Mouse (Mus musculus): ENCODE measurements around the gene Mcu. TPM values are rescaled to one million over a fixed set of nuclear protein-coding genes. Genes with fewer than 3 reads are reported as not detected.

Gene Mcu
- polyA plus RNA-seq, 1 experiment from 2014 or later = 65.2 TPM

- no peak overlapping the region for H3K4me2 ChIP-seq (replicated peaks; ENCODE audit: low read depth)
- H3K36me3 ChIP-seq (ENCODE audit: control insufficient read depth, insufficient read depth) = no peaks in the 10 kb centered on the region
- TF ChIP-seq CTCF (IDR thresholded peaks at IDR 0.05; ENCODE audit: low read depth) = no peak
- no peaks in the 10 kb centered on the region for H3K27me3 ChIP-seq (replicated peaks; ENCODE audit: control insufficient read depth, insufficient read depth, low read length)
- no peak overlapping the region for H3K27ac ChIP-seq (ENCODE audit: low read depth, low read length)
- ATAC-seq = no peak
- no peaks in the 10 kb centered on the region for H3K9me3 ChIP-seq (ENCODE audit: control insufficient read depth)
- H3K4me1 ChIP-seq (replicated peaks; ENCODE audit: control insufficient read depth, insufficient read depth, low read length) = no peaks in the 10 kb centered on the region
- H3K9ac ChIP-seq (ENCODE audit: low read depth, low read length) = no peak overlapping the region
- WGBS = 75% methylated on average over 16 of the region's 16 CpGs
- no peak overlapping the region for H3K4me3 ChIP-seq (ENCODE audit: low read depth, low read length)
Measured at GRCm38 (mm10) chr10:59429448-59430135, 186.9 kb downstream of the Mcu start.

- no peaks in the 10 kb centered on the region for H3K27me3 ChIP-seq (replicated peaks; ENCODE audit: control insufficient read depth, insufficient read depth, low read length)
- H3K9ac ChIP-seq (ENCODE audit: low read depth, low read length) = no peak overlapping the region
- 60% methylated on average over 4 of the region's 4 CpGs for WGBS
- H3K27ac ChIP-seq (ENCODE audit: low read depth, low read length) = no peak overlapping the region
- H3K4me1 ChIP-seq (replicated peaks; ENCODE audit: control insufficient read depth, insufficient read depth, low read length) = no peaks in the 10 kb centered on the region
- no peaks in the 10 kb centered on the region for H3K9me3 ChIP-seq (ENCODE audit: control insufficient read depth)
- H3K4me2 ChIP-seq (replicated peaks; ENCODE audit: low read depth) = no peak overlapping the region
- no peak for ATAC-seq
- H3K36me3 ChIP-seq (ENCODE audit: control insufficient read depth, insufficient read depth) = peaks cover 19% of the 10 kb centered on the region
- TF ChIP-seq CTCF (IDR thresholded peaks at IDR 0.05; ENCODE audit: low read depth) = no peak
- no peak overlapping the region for H3K4me3 ChIP-seq (ENCODE audit: low read depth, low read length)
Measured at GRCm38 (mm10) chr10:59426371-59426770, 190.1 kb downstream of the Mcu start.

GRCm38 (mm10) chr10:59425369-59425768 is 191.1 kb downstream of the Mcu start:
- H3K27ac ChIP-seq (ENCODE audit: low read depth, low read length) = no peak overlapping the region
- no peak for TF ChIP-seq CTCF (IDR thresholded peaks at IDR 0.05; ENCODE audit: low read depth)
- no peak overlapping the region for H3K4me3 ChIP-seq (ENCODE audit: low read depth, low read length)
- no peaks in the 10 kb centered on the region for H3K4me1 ChIP-seq (replicated peaks; ENCODE audit: control insufficient read depth, insufficient read depth, low read length)
- ATAC-seq = no peak
- H3K9ac ChIP-seq (ENCODE audit: low read depth, low read length) = no peak overlapping the region
- H3K36me3 ChIP-seq (ENCODE audit: control insufficient read depth, insufficient read depth) = peaks cover 21% of the 10 kb centered on the region
- WGBS = 79% methylated on average over 7 of the region's 7 CpGs
- H3K9me3 ChIP-seq (ENCODE audit: control insufficient read depth) = no peaks in the 10 kb centered on the region
- H3K27me3 ChIP-seq (replicated peaks; ENCODE audit: control insufficient read depth, insufficient read depth, low read length) = no peaks in the 10 kb centered on the region
- no peak overlapping the region for H3K4me2 ChIP-seq (replicated peaks; ENCODE audit: low read depth)

GRCm38 (mm10) chr10:59424453-59424852 is 192.0 kb downstream of the Mcu start:
- Histone ChIP-seq H3K9ac (ENCODE audit: low read depth, low read length) (no peak overlapping the region), H3K36me3 (ENCODE audit: control insufficient read depth, insufficient read depth) (peaks cover 21% of the 10 kb centered on the region), H3K27ac (ENCODE audit: low read depth, low read length) (no peak overlapping the region), H3K9me3 (ENCODE audit: control insufficient read depth) (no peaks in the 10 kb centered on the region), H3K27me3 (replicated peaks; ENCODE audit: control insufficient read depth, insufficient read depth, low read length) (no peaks in the 10 kb centered on the region), H3K4me2 (replicated peaks; ENCODE audit: low read depth) (no peak overlapping the region), H3K4me3 (ENCODE audit: low read depth, low read length) (no peak overlapping the region), H3K4me1 (replicated peaks; ENCODE audit: control insufficient read depth, insufficient read depth, low read length) (no peaks in the 10 kb centered on the region)
- WGBS = 59% methylated on average over 3 of the region's 3 CpGs
- ATAC-seq = no peak
- TF ChIP-seq CTCF (IDR thresholded peaks at IDR 0.05; ENCODE audit: low read depth) = no peak

GRCm38 (mm10) chr10:59419516-59419915 is 197.0 kb downstream of the Mcu start:
- 89% methylated on average over 4 of the region's 4 CpGs for WGBS
- Histone ChIP-seq H3K4me3 (ENCODE audit: low read depth, low read length) (no peak overlapping the region), H3K4me1 (replicated peaks; ENCODE audit: control insufficient read depth, insufficient read depth, low read length) (no peaks in the 10 kb centered on the region), H3K27ac (ENCODE audit: low read depth, low read length) (no peak overlapping the region), H3K36me3 (ENCODE audit: control insufficient read depth, insufficient read depth) (peaks cover 26% of the 10 kb centered on the region), H3K27me3 (replicated peaks; ENCODE audit: control insufficient read depth, insufficient read depth, low read length) (no peaks in the 10 kb centered on the region), H3K9ac (ENCODE audit: low read depth, low read length) (no peak overlapping the region), H3K4me2 (replicated peaks; ENCODE audit: low read depth) (no peak overlapping the region), H3K9me3 (ENCODE audit: control insufficient read depth) (no peaks in the 10 kb centered on the region)
- TF ChIP-seq CTCF (IDR thresholded peaks at IDR 0.05; ENCODE audit: low read depth) = no peak
- ATAC-seq = no peak

GRCm38 (mm10) chr10:59416623-59417022 is 199.9 kb downstream of the Mcu start:
- Histone ChIP-seq H3K4me1 (replicated peaks; ENCODE audit: control insufficient read depth, insufficient read depth, low read length) (no peaks in the 10 kb centered on the region), H3K4me3 (ENCODE audit: low read depth, low read length) (no peak overlapping the region), H3K27me3 (replicated peaks; ENCODE audit: control insufficient read depth, insufficient read depth, low read length) (no peaks in the 10 kb centered on the region), H3K4me2 (replicated peaks; ENCODE audit: low read depth) (no peak overlapping the region), H3K9ac (ENCODE audit: low read depth, low read length) (no peak overlapping the region), H3K36me3 (ENCODE audit: control insufficient read depth, insufficient read depth) (peaks cover 9% of the 10 kb centered on the region; the same call in 1 of the 2 replicates), H3K27ac (ENCODE audit: low read depth, low read length) (no peak overlapping the region), H3K9me3 (ENCODE audit: control insufficient read depth) (no peaks in the 10 kb centered on the region)
- no peak for TF ChIP-seq CTCF (IDR thresholded peaks at IDR 0.05; ENCODE audit: low read depth)
- WGBS = 83% methylated on average over 3 of the region's 3 CpGs
- ATAC-seq = no peak

Data from intestine, postnatal 0 days (tissue).